Mouse (Mus musculus): ENCODE results near the gene Gm20388.

The Gm20388 gene

DNA sequence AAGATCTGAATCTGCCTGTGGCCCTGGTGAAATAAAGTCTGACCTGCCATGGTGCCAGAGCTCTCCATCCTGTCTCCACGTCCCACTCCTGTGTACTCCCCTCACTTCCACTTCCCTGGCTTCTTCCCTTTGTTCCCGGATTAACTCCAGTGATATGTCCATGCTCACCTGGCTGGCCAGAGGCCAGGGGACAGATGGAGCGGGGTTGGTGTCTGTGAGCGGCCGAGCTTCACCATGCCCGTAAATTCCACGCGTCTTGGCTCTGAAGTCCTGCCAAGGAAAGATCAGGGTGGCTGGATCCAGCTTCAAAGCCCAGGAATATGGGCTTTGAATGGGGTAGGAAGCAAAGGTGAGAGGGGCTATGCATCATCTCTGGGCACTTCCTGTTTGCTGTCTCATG is 256.5 kb downstream of the Gm20388 start:
- DNase-seq (ENCODE audit: extremely low spot score) = no peak

DNA sequence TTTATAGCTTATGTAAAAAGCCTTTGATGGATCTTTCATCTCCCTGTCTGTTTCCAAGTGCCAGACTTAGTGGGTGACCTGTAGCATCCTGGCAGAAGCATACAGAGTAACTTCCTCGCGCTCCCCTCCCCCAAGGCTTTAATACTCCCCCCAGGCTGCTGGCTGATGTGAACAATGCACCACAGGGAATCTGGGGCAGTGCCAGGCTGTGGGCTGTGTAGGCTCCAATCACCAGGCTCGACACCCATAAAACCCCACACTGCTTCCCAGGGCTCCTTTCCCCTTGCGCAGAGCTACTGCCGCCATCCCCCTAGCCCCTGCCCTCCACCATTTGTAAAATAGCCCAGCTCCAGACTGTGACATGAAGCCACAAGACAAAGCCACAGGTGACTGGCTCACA is 257.2 kb downstream of the Gm20388 start:
- DNase-seq (ENCODE audit: extremely low spot score) = no peak

DNA sequence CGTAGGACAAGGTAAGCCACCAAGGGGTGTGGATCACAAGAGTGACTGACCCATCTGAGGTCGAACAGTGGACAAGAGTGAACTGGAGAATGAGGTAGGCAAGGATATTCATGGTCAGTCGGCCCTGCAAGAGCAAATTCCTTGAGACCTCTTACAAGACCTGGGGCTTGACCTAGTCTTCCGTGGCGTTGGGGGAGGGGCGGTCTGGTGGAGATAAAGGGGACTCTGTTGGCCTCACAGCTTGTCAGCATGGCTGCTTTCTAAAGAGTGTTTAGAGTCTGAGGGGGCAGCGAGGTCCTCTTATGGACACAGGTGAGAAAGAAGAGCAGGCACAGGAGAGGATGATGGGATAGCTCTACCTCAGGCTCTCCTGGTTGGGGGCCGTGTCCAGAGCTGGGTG is 258.5 kb downstream of the Gm20388 start:
- DNase-seq (ENCODE audit: extremely low spot score) = peak; percentile 31

DNA sequence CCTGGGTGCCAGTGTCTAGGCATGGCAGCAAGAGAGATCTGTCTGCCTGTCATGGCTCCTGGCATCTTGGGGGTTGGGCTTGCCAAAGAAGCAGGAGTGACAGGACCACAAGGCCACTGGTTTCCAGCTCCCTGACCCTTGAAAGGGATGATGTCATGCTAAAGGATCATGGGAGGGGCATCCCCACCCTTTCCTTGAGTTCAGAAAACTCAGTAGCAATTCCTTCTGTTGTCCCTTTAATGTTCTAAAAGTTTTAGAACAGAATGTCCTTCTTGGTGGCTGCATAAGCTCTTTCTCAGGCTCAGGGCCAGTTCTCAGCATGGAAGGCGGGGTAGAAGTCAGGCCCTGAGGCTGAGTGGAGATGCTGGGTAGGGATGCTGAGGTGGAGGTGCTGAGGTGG is 262.6 kb downstream of the Gm20388 start:
- DNase-seq (ENCODE audit: extremely low spot score) = no peak

DNA sequence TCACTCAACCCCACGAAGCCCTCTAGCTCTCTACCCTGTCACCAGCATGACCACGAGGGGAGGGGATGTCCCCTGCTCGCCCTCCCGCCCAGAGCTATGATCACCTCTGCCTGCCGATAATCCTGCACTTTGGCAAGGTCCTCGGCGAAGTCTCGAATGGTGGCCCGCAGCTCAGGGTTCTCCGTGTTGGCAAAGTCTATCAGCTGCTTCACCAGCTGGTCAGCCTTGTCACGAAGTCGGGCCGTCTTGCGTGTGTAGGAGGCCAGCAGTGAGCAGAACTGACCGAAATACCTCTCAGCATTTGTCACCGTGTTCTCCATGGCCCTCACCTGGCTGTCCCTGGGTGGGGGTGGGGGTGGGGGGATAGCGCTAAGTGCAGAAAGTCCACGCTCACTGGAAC is 264.0 kb downstream of the Gm20388 start:
- DNase-seq (ENCODE audit: extremely low spot score) = no peak

DNA sequence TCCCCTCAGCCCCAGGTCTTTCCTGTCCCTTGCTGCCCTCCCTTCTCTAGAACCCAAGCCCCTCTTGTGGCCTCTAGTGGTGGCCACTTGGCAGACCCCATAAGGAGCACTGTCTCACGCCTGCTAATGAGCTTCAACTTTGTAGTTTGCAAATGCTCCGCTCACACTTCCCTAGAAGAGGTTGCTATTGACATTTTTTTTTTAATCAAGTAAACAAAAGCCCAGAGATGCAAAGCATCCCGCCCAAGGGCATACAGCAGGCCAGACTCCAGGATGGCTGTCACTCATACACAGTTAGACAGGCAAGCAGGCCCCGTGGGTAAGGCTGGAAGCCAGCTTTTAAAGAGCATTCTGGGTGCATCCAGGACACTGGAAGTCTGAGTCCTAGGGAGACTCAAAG is 266.0 kb downstream of the Gm20388 start:
- DNase-seq (ENCODE audit: extremely low spot score) = peak; percentile 19

DNA sequence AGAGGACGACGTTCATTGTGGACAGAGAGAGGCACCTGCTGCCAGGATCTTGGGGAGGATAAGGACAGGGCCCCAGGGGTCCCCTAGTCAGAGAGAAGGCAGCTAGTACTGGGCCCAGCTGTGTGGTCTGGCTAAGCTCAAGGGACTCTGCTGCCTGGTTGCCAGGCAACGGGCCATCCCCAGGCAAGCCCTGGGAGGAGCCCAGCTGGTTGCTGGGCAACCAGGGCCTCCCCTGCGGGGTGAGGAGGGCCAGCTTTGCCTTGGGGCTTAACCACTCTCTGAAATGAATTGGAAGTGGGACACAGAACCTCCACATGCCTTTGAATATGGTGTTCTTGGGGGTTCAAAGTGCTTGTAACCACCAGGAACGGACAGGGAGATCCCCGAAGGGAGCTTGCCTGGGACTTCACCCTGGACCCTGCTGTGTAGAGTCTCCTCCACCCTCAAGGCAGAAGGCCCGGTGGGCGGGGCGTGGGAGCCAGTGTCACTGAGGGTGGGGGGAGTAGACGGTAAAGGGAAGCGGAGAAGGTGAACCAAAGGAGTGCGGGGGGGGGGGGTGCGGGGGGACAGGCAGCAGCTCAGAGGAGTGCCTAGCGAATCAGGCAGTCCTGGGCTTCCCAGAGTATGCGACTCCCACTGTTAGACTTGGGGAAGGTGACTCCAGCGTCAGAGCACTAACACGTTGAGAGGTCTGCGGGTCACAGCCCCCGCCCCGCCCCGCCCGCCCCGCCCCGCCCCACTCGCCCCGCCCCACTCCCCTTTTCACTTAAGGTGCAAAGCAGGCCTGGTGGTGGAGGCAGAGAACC is 266.9 kb downstream of the Gm20388 start, which contains the start of gene Fam92b:
TSS of gene Fam92b (minus strand) at position 149 of the 806 bp plus-strand sequence.
- DNase-seq (ENCODE audit: extremely low spot score) = peak; percentile 89

DNA sequence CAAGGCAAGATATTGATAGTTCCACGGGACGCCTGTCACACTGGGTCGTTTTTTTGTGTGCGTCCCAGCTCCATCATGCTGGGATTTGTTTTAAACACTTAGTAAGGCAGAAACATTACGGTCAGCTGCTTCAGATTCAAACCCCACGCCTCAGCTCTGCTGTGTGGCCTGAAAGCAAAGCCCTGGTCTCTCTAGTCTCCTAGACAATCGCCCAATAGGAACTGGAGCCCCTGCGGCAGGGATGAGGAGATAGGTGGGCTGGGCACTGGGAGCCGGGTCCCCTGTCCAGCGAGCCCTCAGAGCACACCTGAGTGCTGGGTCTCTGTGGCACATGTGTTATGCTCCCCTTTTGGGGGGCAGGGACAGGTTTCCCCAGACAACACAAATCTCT is 267.5 kb downstream of the Gm20388 start:
- DNase-seq (ENCODE audit: extremely low spot score) = no peak

DNA sequence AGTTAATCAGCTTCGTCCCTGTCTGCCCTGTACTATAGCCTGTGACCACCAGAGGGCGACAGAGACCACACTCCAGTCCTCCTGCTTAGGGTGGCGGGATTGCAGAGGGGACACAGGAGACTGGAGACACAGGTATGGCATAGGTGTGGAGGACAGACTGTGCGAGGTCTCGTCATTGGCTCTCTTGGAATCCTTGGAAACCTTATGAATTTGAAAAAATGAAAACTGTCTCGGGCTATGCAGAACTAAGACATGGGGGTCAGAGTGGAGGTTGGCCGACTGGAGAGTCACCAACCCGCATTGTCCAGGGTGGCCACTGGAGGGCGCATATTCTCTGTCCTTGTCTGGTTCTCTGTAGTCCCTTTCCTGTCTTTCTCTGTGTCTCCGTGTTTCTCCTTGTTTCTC is 268.4 kb downstream of the Gm20388 start:
- DNase-seq (ENCODE audit: extremely low spot score) = peak; percentile 96

DNA sequence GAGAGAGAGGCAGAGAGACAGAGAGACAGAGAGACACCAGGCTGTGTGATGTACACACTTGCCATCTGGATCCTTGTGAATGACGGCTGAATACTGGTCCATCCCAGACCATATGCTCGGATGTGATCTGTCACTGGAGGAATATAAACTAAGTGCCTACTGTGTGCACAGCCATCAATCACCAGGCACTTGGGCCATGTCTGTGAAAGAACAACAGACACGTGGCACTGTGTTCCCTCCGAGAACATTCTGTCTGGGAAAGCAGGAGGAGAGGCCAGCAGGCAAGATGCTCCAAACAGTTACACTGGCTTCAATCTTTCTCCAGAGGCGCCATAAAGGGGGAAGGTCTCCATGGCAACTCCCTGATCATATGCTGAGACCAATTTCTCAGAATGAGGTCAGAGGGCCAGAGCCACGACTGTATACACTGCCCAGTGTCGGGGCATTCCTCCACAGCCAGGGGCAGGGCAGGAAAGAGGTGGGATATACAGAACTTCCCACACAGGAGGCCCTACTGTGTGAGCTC is 269.9 kb downstream of the Gm20388 start:
- DNase-seq (ENCODE audit: extremely low spot score) = no peak

DNA sequence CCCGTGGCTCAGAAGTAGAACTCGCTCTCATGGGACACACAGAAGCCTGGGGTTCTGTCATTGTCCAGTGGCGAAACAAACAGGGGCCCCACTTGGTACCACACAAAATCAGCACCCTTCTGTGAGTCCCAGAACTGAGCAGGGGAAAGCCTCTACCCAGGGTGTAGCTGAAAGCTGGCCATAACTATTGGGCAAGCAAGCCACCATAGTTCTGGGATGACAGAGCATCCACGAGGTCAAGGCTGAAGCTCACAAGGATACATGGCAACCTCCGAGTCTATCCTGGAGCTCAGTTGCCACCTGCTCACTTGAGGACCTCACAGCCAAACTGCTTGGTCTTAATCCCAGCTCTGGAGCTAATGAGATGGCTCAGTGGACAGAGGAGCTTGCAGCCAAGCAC is 270.6 kb downstream of the Gm20388 start:
- DNase-seq (ENCODE audit: extremely low spot score) = no peak

DNA sequence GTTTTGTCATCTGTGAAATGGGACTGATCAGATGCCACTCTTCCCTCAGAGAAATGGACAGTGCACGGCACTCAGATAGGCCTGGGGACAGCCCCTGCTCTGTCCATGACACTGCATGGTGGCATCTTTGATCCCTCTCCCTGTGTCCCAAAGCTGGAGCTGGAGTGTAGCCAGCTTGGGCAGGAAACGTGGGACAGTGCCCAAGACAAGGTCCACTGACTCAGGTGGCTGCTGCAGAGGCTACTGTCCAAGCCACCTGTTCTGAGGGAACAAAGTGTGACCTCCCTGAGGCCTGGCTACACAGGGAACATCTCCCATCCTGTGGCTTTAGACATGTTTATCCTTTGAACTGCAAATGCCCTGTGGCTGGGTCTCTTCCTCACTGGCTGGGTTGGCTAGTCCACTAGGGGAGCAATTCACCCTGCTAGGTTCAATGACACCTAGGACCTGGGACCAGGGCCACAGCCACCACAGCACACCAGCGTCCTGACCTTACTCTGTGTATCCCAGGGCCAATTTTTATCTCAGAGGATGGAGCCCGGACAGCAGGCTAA is 271.3 kb downstream of the Gm20388 start:
- DNase-seq (ENCODE audit: extremely low spot score) = no peak

DNA sequence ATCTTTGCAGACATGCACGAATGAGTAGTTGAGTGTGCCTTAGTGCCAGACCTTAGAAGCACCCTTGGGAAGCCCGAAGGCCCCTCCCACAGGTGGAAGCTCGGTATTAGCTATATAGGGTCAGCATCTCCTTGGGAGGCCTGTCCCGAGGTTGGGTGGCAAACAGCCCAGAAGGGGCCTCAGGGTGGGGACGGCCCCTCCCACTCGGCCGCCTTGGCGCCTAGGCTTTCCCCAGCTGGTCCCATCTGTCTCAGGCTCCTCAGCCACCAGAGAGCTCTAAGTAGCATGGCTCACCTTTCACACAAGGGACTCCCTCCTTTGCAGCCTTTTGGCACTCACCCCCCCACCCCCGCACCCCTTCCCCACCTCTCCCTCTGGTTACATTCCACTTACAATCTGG is 273.7 kb downstream of the Gm20388 start:
- DNase-seq (ENCODE audit: extremely low spot score) = no peak

DNA sequence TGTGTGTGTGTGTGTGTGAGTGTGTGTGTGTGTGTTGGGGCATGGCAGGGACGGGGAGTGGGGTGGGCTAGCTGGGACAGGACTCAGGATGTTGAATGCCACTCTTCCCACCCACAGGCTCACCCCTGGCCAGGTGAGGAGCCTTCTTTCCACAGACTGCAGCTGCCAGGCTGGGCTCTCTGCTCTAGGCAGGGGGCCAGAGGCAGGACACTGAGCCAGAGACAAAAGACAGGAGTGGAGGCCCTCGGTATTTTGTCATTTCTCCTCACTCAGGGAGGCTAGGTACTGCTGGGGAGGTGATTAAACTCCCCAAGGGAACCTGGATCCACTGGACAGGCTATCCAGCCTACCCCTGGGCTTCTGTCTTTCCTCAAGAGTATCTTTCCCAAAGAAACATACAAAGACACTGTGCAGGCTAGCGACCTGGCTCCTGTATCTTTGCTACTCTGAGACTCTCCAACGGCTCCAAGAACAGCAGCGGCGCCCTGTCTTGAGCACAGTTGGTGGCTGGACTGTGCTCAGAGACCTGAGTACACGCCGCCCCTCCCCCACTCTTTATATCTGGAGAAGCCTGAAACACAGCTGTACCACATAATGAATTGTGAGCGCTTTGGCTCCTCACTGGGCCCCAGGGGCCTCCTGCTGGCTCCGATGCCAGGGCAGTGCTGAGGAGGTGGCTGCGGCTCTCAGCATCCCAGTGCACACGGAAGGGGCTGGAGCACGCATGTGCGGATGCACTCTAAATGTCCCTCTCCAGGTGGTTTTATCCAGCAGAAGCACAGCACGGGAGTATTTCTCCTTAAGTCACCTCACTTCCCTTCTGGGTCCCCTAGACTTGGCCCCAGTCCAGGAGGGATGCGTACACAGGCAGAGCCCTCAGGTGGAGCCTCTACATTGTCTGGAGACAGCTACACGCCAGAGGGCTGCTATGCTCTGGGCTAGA is 274.5 kb downstream of the Gm20388 start:
- peak; percentile 45 for DNase-seq (ENCODE audit: extremely low spot score)

DNA sequence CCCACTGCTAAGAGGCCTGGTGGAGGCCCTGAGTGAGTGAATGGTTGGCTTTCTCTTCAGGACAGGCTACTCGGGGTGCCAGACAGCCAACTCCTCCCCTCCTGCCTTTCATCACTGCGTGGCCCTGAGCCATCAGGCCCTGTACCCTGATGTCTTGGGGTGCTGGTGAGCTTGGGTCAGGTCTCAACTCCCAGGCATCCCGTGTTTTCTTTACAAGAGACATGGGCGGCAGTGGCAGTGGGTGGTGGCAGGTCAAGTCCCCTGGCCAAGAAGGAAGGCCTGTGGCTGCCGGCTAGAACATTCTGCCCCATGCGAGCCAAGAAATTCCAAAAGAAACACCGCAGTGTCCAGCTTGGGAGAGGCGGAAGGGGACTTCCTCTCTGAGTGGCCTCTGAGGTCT is 275.8 kb downstream of the Gm20388 start:
- DNase-seq (ENCODE audit: extremely low spot score) = no peak

DNA sequence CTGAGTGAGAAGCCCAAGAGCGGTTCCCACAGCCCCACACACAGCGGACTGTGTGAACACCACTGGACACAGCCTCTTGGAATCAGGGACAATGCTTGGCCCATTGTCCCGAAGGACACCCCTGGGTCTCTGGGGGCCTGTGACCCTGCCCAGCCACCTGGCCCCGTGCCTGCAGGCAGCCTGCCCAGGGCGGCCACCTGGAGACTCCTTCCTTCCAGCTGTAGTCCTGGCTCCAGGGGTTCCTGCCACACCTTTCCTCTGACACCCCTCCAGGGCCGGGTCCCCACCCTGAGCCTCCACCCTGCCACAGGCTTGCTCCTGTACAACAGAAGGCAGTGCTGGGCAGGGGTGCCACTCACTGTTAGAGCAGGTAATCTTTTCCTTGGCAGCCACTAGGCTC is 277.9 kb downstream of the Gm20388 start:
- DNase-seq (ENCODE audit: extremely low spot score) = no peak

DNA sequence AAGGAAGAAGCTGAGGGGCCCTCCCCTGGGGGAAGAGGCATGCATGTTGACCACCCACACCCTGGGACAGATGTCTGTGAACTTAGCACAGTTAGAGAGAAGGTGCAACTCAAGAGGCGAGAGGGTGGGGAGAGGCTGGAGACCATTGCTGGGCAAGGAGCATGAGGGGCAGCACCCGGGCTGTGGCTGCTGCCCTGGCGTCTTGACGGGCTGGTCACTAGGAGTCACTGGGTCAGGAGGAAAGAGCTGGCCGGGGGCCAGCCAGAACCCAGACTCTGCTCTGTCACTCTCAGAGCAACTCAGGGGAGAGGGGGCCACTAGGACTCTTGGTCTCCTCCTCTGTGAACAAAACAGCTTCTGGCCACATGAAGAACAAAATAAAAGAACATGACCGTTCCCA is 278.8 kb downstream of the Gm20388 start:
- DNase-seq (ENCODE audit: extremely low spot score) = no peak

DNA sequence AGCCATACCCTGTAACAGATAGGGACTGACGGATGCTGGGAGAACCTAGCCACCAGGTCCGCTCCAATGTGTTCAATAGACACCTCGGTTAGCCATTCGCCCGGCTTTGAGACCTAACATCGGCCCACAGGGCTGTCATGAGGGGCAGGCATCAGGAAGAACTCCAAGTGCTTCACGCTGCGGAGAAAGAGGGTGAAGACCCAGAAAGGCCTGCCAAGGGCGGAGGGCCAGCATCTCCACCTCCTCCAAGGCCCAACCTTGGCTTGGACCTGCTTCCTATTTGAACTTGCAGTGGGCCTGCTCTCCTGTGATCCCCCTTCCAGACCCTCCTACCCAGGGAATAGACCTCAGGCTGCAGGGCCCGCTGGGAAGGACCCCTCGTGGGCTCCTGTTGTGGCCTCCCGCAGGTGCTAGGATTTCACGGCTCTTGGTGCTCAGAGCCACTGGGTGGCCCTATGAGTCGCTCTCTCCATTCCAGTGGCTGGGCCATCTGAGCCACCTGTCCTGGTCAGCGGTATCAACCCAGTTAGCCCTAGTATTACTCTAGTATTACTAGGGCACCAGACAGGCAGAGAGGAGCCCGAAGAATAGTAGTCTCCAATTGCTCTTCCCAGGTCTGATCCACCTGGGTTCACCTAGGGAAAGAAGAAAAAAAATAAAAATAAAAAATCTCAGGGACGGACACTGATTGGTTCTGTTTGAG is 279.6 kb downstream of the Gm20388 start:
- no peak for DNase-seq (ENCODE audit: extremely low spot score)

DNA sequence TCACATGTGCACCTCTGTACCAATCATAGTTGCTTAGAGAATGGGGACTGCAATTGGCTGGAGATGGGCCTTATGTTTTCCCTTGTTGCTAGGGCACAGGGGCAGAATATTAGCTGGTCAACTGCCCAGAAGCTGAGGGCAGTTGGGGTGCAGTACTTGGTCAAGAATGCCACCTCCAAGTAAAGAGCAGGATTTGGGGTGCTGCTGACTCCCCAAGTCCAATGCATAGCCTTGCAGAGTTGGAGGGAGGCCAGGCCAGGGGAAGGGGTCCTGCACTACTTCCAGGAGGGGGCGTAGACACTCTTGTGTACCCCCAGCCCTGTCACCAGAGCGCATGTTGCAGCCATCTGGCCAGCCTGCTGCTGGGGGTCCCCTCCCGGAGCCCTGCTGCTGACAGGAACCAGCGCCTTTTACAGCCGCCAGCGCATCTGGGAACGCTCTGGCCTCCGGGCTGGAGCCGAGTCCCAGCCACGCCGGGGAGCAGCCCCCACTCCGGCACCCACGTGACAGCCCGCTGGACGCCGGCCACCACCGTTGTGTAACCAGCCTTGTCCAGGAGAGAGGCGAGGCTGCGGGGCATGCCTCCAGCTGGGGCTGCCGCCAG is 280.3 kb downstream of the Gm20388 start:
- DNase-seq (ENCODE audit: extremely low spot score) = peak; percentile 39

DNA sequence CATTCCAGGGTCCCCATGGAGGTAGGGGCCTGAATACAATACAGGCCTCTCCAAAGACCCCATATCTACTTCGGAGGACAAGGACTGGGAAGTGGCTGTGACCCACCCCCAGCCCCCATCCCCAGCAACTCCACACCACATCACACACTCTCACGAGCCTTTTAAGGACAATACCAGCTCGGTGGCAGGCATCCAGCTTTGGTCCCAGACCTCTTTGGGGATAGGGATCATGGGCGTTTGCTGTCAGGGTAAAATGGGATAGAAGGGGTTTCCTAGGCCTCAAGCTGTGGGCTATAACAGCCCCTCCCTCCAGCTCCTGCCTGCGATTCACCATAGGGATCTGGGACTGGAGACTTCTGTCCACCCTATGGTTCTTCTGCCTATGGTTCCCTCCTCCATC is 281.0 kb downstream of the Gm20388 start:
- DNase-seq (ENCODE audit: extremely low spot score) = no peak

DNA sequence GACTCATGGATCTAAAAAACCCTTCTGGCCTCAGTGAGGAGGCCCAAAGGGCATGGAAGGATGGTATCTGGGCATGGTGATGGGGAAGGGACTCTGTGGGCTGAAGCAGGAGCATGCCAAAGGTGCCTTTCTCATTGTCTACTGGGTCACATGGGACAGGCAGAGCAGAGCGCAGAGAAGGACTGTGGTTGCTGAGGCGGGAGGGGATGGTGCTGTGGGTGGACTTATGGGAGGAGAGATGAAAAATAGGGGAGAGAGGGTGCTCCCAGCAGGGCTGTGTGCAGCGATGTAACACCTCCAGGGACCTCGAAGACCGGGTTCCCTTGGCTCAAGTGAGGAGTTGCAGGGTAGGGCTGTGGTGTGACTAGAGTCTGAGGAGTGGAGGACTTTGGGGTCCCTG is 281.5 kb downstream of the Gm20388 start:
- DNase-seq (ENCODE audit: extremely low spot score) = no peak

Data from embryo, embryonic 9.5 days (tissue).